Mouse (Mus musculus): ENCODE data around the gene Qrich2. TPM values are rescaled to one million over a fixed set of nuclear protein-coding genes. Genes with fewer than 3 reads are reported as not detected.
"Not testable (repeated sequence)": the region's sequence is repeated elsewhere in the genome, so short reads cannot be mapped to it uniquely, and the experiment has no call there.

Qrich2 gene
- total and polyA plus RNA-seq, 3 experiments = 0.06 TPM; not detected in 2

- no peak for DNase-seq
These were observed 53.8 kb downstream of the Qrich2 start for GRCm38 (mm10) chr11:116412028-116412827.

- DNase-seq = no peak
These were observed 54.5 kb downstream of the Qrich2 start for GRCm38 (mm10) chr11:116411582-116411981.

- not testable (repeated sequence) for DNase-seq
These were observed 55.6 kb downstream of the Qrich2 start for GRCm38 (mm10) chr11:116410415-116410814.

DNA sequence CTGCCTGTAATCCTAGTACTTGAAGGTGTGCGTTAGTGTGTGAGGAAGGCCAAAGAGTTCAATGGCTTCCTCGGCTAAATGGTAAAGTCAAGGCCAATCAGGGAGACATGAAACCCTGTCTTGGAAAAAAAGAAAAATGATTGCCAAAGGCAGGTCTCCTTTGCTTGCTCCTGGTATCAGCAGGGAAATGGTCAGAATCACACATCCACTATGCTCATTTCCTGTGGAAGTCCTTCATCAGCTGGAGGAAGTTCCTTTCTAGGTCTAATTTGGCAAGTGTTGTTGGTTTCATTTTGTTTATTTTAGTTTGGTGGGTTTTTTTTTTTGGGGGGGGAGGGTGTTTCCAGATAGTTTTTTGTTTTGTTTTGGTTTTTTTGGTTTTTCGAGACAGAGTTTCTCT, 57.0 kb downstream of the Qrich2 start:
- DNase-seq = no peak

- no peak for DNase-seq
These were observed 59.8 kb downstream of the Qrich2 start for GRCm38 (mm10) chr11:116406231-116406728.

DNA sequence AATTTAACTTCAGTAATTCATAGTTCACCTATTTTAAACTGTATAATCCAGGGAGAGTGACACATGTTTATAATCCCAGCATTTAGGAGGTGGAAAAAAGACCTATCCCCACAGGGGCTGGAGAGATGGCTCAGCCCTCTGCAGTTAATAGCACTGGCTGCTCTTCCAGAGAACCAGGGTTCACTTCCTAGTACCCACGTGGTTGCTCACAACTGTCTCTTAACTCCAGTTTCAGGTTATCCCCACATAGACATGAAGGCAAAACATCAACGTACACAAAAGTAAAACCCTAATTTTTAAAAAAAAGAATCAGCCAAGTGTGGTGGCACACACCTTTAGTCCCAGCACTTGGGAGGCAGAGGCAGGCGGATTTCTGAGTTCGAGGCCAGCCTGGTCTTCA, 60.4 kb downstream of the Qrich2 start:
- DNase-seq = no peak

DNA sequence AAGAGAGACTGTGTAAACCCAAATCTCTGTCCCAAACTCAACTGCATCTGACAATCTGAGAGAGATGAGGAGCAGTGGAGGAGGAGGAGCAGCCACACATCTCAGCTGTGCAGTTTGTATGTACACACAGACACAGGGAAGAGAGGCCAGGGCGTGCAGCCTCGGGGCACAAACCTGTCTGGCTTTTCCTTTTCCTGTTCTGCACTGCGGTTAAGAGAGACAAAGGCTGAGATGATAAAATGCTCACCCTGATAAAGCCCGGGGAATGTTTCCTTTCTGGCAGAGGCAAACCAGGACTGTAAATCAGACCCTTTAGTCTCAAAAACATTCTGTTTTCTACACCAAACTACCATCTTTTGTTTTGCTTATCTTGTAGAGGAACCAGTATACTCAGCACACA, 65.5 kb downstream of the Qrich2 start:
- DNase-seq = no peak

DNA sequence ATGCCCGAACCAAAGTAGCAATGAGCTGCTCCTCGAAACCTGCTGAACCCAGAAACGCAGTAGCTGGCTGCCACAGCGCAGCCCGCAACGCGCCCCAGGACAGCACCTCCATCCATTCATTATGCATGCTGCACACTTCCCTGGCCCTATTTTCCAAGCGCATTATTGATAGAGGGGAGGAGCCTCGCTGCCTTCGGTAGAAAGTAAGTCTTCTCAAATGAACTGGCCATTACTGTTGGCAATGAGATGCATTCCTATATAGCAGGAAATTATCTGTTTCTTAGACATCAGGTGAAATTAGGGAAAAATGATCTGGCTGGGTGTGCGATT, 67.7 kb downstream of the Qrich2 start:
- DNase-seq = no peak

DNA sequence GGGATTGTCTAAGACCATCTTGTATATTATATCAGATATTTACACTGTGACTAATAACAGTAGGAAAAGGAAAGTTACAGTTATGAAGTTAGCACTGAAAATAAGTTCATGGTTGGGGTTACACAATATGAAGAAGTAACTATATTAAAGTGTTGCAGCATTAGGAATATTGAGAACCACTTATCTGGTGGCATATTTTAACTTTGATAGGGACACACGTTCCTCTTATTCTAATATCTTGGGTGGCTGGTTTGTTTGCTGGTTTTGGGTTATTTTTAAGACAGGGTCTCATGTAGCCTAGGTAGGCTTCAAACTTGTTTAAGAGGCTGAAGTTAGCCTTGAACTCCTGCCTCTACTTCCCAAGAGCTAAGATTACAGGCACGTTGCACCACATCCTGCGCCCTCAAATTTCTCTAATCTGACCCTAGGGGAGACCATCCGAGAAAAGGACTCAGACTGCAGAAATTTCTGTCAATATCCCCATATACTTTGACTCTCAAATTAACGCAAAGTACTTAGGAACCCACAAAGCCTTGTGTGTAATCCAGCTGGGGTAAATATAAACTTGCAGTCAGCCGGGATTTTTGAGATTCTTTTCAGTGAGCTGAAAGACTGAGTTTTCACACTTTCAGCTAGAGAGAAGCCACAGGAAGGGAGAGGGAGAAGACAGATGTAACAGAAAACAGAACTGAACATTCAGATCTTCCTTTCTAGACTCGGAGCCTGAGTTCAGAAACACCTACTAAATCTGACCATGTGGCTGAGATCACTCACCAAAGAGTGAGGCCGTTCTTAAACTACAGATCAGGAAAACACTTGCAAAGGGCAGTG, 68.3 kb downstream of the Qrich2 start:
- no peak for DNase-seq

- DNase-seq = no peak
These were observed 69.1 kb downstream of the Qrich2 start for GRCm38 (mm10) chr11:116396934-116397330.

- no peak for DNase-seq
These were observed 69.6 kb downstream of the Qrich2 start for GRCm38 (mm10) chr11:116396276-116396933.

DNA sequence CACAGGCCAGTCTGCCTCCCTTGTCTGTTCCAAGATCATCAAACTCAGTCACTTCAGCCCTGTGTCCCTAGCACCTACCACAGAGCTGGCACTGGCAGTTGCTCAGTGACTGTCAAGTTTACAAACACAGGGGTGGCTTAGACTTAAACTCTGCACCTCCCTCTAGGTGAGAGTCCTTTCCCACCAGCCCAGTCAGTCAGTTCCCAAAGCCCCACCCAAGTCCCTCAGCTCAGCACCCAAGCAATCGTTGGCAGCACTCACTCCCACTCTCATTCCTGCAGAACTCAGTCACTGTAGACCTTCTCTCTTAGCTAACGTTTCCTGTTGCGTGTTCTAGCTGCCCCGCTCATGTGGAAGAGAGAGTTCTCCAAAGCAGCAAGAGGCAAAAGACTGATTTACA, 71.3 kb downstream of the Qrich2 start:
- DNase-seq = no peak

Other genes with a start within 250 kb of the Qrich2 start
- 1 to 10 TPM in 1 of 2 experiments, under 1 TPM in 1; 0.43 to 1.8 TPM for gene Evpl, start 228.2 kb downstream of the Qrich2 start, total RNA-seq (2021)
- gene Evpl, start 228.2 kb downstream of the Qrich2 start, polyA plus RNA-seq (2012; rRNA removed) = 0.49 and 0.57 TPM in 2 replicates
- 10 to 100 TPM; 70.0 to 77.0 TPM for gene Srp68, start 192.0 kb downstream of the Qrich2 start, total RNA-seq (2021)
- gene Srp68, start 192.0 kb downstream of the Qrich2 start, polyA plus RNA-seq (2012; rRNA removed) = 21.4 and 27.6 TPM in 2 replicates
- under 1 TPM in 1 of 2 experiments, not detected in 1; 0.24 TPM for gene Galr2, start 185.3 kb downstream of the Qrich2 start, total RNA-seq (2021)
- 0.90 and 1.1 TPM in 2 replicates for gene Galr2, start 185.3 kb downstream of the Qrich2 start, polyA plus RNA-seq (2012; rRNA removed)
- 10 to 100 TPM; 64.9 to 67.6 TPM for gene Exoc7, start 159.0 kb downstream of the Qrich2 start, total RNA-seq (2021)
- gene Exoc7, start 159.0 kb downstream of the Qrich2 start, polyA plus RNA-seq (2012; rRNA removed) = 21.8 and 26.7 TPM in 2 replicates
- gene Foxj1, start 130.8 kb downstream of the Qrich2 start, total RNA-seq (2021) = under 1 TPM in 1 of 2 experiments, not detected in 1; 0.14 TPM
- 0.19 and 0.26 TPM in 2 replicates for gene Foxj1, start 130.8 kb downstream of the Qrich2 start, polyA plus RNA-seq (2012; rRNA removed)
- 1 to 10 TPM; 6.8 to 7.2 TPM for gene Rnf157, start 53.2 kb downstream of the Qrich2 start, total RNA-seq (2021)
- 4.6 and 5.5 TPM in 2 replicates for gene Rnf157, start 53.2 kb downstream of the Qrich2 start, polyA plus RNA-seq (2012; rRNA removed)
- 10 to 100 TPM; 16.3 to 35.2 TPM for gene Ubald2, start 32.1 kb downstream of the Qrich2 start, total RNA-seq (2021)
- 119 and 158 TPM in 2 replicates for gene Ubald2, start 32.1 kb downstream of the Qrich2 start, polyA plus RNA-seq (2012; rRNA removed)
- 10 to 100 TPM; 76.0 to 85.0 TPM for gene Prpsap1, start 28.0 kb upstream of the Qrich2 start, total RNA-seq (2021)
- gene Prpsap1, start 28.0 kb upstream of the Qrich2 start, polyA plus RNA-seq (2012; rRNA removed) = 223 and 257 TPM in 2 replicates
- gene Sphk1, start 64.7 kb upstream of the Qrich2 start, total RNA-seq (2021) = 1 to 10 TPM; 2.4 to 2.6 TPM
- 3.7 and 4.1 TPM in 2 replicates for gene Sphk1, start 64.7 kb upstream of the Qrich2 start, polyA plus RNA-seq (2012; rRNA removed)
- 10 to 100 TPM; 24.9 to 26.7 TPM for gene Ube2o, start 115.2 kb upstream of the Qrich2 start, total RNA-seq (2021)
- gene Ube2o, start 115.2 kb upstream of the Qrich2 start, polyA plus RNA-seq (2012; rRNA removed) = 21.8 and 24.6 TPM in 2 replicates
- gene Aanat, start 120.2 kb upstream of the Qrich2 start, total RNA-seq (2021) = not detected
- gene Aanat, start 120.2 kb upstream of the Qrich2 start, polyA plus RNA-seq (2012; rRNA removed) = 0.40 TPM in 1 of 2 replicates, not detected in the other
- 10 to 100 TPM in 1 of 2 experiments, 1 to 10 TPM in 1; 8.2 to 22.7 TPM for gene Rhbdf2, start 160.8 kb upstream of the Qrich2 start, total RNA-seq (2021)
- 41.1 and 56.8 TPM in 2 replicates for gene Rhbdf2, start 160.8 kb upstream of the Qrich2 start, polyA plus RNA-seq (2012; rRNA removed)
- 10 to 100 TPM; 10.2 to 14.2 TPM for gene Prcd, start 187.3 kb upstream of the Qrich2 start, total RNA-seq (2021)
- gene Prcd, start 187.3 kb upstream of the Qrich2 start, polyA plus RNA-seq (2012; rRNA removed) = 13.0 and 14.1 TPM in 2 replicates
- gene Cygb, start 188.1 kb upstream of the Qrich2 start, total RNA-seq (2021) = 10 to 100 TPM; 24.8 to 46.8 TPM
- gene Cygb, start 188.1 kb upstream of the Qrich2 start, polyA plus RNA-seq (2012; rRNA removed) = 54.3 and 62.4 TPM in 2 replicates